Mouse (Mus musculus) spleen, postnatal 14 days (tissue): Measurements from ENCODE around the gene Atp1a1.

ENCODE experiments used
- DNase-seq, 2 experiments: peaks; one replicate each; pipeline ENCODE4 v3.0.0; 2021 to 2022; ENCODE audit warnings: low spot score in 2 of 2

Gene Atp1a1

DNA sequence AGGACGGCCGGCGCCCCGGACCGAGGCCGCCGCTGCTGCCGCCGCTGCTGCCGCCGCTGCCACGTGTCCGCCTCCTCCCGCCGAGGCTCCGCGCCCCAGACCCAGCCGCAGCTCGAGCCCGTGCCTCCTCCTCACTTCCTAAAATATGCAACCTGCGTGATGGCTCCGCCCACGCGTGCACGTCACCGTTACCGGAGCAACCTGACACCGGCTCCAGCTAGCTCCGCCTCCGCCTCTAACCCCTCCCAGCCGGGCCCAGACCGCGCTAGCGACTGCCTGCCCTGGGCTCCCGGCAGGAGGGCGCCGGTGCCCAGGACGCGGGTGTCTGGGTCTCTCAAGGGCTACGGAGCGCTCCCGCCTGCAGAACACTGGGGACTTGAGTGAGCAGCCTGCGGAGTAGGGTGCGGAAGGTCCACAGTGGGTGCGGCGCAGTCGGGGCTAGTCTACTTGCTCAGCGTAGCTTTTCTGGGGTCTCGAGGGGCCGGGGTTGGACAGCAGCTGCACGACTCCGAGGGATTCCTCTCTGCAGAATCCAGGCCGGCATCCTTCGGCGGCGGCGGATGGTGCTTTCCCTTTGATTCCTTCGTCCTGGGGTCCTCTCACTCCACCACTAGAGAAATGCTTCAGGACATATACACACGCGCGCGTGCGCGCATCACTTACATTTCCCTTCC is at the start of gene Atp1a1:
Atp1a1 (minus strand) TSS at position 135 of the 674 bp plus-strand sequence.
- peak; percentile 97 to 98 for DNase-seq

DNA sequence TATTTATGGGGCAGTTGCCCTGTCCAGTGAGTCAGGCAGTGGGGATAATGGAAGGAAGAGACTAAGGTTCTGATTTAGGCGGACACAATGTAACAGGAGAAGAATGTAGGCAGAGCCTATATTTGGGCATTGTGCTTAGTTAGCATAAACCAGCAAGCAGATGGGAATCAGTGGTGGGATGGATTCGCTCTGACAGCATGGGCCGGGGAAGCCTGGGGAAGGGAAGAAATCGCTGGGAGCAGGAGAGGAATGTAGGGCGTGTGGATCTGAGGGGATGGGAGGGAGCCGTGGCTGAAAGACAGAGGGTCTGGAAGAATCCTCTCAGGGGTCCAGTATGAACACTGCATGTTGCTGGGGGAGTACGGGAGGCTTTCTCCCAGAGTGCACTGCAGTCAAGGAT is 49.0 kb upstream of the Atp1a1 start:
- no peak for DNase-seq

DNA sequence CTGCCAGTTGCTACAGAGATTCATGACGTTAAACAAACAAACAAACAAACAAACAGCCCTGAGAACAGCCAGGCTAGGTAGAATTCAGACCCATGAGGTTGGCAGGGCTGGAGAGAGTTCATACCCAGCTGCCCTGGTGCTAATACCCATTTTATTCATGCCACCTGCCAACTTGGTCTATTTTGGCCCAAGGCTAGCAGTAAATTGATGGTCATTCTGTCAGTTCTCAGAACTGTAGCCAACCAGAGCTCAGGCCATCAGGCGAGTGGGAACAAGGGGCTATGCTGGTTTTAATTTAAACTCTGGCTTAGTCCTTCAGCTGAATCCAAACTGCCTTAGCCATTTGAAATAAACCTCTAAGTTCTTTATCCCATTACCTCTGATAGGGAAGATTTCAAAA is 48.5 kb upstream of the Atp1a1 start:
- no peak for DNase-seq

DNA sequence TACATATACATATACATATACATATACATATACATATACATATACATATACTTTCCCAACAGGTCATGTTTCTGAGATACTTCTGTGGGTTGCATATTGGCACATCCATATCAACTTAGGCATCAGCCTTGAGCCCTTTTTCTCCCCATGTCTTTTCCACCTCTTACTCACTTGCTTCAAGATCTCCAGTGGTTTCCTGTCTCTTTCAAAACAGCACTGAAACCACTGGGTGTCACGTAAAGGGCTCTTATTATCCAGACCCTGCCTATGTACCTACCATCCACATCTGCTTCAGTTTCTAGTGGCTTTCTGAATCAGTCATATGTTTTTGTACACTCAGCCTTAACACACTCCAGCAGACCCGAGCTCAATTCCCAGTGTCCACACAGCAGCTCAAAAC is 45.8 kb upstream of the Atp1a1 start:
- DNase-seq = no peak

DNA sequence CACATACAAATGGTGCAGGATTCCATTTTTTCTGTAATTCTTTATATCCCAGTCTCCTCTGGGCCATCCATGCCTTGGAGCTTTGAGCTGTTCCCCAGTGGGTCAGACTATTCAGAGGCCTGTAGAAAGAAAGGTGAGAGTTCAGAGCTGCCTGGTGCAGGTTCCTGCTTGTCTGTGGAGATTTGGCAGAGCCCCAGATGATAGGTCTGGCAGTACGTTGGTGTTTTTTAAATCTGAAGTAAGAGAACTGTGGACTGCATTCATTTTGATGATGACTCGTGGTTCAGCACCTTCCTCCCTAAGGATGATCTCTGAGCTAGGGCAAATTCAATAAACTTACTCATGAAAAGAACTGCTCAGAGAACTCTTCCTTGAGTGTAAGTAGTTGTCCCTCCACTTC is 44.8 kb upstream of the Atp1a1 start:
- no peak for DNase-seq

DNA sequence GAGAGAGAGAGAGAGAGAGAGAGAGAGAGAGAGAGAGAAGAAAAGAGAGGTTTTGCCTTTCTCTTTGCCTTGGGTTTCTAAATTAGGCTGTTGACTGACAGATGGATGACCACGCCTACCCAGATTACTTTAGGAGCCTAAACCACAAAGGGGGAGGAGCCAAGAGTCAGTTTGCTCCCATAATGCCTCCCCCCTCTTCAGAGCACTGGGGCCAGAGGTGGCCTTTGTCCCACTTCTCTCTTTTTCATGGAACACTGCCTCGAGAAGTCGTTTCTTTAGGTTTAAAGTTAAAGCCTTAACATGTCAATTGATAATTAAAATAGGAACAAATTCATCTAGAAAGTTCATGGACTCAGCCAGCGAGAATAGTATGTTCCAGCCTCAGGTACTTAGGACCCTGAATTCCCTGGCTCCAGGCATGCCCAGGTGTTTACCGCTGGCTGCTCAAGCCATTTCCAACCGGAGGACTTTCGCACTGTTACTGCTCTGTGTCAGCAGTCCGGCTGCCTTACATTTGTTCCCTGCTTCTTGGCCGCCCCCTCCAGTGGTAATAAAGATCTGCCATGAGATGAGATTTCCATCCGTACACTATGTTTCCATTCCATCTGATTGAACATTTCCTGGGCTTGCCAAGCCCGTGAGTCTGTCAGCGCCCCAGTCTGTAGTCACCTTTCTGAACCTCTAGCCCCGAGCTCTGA is 43.8 kb upstream of the Atp1a1 start:
- no peak for DNase-seq

DNA sequence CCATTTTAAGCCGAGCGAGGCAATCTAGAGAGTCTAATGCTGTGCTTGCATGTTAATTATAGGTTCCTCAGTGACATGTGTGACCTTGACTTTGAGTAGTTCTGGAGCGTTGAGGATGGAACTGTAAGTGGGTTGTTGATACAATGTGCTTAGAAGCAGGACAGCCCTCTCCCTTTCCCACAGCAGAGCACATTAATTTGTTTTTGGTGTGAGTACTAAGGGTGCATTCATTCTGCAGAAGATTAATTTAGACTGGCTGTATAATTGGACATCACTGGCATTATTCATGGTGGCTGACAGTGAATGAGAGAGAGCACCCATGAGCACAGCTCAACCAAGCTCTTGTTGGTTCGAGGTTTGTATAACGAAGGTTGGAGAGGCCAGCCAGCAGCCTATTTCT is 42.3 kb upstream of the Atp1a1 start:
- DNase-seq = no peak

DNA sequence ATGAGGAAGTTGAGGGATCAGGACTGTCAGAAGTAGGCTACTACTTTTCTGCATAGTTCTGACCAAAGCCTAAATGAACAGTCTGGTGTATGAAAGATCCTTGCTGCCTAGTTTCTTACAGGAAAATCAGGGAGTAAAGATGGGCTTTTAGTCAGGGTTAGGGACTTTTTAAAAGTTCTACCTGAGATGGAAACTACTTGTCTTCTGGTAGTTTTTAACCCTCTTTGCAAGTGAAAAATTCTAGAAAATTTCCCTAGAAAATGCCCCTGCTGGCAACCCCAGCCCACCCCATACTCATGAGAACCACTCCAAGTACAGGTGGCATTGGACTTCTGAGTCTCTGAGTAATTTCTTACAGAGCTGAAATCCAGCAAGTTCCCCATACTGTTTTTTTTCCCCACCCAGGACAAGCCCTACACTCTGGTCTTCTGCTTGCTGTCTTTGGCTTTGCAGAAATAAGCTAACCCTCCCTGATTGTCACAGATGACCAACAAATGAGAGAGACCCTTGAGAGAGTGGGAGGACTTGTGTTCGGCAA is 41.2 kb upstream of the Atp1a1 start:
- no peak for DNase-seq

DNA sequence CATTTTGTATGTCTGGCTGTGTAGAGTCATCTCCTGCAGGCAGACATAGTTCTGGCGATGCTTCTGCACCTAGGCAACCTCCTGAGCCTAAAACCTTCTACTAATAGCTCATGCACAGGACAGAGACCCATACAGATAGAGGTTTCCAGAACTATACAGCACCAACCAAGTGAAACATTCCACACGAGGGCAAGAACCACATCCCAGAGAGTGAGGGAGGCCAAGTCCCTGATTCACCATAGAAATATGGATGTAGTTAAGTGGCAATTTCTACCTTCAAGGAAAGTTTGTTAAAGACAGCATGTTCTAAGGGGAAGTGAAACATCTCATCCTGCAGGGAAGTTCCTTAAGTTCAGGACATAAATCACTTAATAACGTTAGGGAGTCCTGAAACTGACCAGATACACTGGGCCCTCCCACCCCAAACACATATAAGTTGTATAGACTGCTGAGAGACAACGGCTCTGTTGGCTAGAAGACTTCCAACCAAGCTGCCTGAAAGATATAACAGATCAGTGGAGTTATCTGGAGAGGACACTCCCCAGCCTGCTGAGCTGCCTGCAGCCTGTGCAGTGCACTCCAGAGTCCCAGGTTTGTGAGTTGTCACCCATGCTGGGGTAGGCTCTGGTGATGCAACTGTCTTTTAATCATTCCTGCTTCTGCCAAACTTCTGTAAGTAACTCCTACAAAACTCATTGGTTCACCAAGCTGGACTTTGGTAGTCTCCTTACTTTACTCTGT is 39.7 kb upstream of the Atp1a1 start:
- DNase-seq = no peak

DNA sequence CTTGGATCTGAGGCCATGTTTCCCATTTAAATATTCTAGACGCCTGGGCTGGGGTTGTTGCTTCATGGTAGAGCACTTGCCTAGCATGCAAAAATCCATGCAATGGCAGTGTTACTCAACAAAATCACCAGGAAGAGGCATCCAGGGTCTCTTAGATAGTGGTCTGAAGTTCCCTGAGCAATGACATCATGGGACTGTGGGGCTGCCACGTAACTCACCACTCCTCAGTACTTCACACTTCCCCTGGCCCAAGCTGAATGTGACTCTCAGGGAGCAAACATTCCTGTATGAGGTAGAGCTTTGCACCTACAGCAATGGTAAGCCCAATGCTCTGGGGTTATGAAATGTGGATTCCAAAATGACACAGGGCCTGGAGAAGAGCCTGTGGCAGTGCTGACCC is 38.8 kb upstream of the Atp1a1 start:
- no peak for DNase-seq

DNA sequence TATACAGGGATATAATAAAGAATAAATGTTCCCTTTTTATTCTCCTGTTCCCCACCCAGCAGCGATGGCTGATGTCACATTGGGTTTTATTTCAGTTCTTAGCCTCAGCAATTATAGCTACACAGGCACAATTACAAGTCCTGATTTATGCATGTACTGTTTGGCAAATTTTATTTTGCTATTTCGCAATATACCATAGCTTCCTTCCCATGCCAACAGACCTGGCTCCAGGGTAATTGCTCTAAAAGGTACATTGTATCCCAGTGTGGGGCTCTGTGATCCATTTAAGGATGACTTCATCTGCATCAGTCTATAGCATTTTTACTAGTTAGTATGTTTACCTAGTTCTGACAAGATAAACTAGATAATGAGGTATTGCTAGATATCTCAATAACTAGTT is 33.7 kb upstream of the Atp1a1 start:
- DNase-seq = no peak

DNA sequence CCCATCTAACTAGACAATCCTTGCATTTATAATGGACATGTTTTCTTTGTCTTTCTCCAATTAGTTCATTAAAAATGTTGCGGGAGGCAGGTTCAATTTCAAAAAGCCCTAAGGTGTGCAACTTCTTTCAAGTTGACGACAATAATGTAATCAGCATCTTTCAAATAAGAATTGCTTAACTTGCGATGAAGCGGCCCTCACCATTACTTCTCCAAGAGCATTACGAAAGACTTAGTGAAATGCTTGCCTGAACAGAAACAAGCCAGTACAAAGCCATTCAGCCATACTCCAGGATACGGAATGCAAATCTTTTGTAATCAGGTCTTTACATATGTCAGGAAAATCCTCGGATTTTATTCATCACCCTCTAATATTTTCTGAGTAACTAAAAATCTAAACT is 32.0 kb upstream of the Atp1a1 start:
- DNase-seq = no peak

DNA sequence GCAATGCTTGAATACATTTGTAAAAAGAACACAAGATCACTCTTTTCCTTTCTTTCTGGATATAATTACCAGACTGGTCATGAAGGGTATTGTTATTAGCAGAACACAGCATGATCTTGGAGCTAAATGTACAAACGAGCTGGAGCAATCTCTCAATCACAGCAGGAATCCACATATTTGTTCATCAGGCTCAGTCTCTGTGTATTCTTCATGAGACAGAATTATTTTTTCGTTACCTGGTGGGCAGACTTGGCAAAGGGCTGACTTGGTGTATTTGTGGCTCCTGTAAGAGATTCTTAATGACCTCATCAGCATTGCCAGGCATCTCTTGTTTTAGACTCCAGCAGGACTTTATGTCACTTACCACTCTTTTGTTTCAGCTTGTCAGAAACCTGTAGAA is 31.6 kb upstream of the Atp1a1 start:
- no peak for DNase-seq

DNA sequence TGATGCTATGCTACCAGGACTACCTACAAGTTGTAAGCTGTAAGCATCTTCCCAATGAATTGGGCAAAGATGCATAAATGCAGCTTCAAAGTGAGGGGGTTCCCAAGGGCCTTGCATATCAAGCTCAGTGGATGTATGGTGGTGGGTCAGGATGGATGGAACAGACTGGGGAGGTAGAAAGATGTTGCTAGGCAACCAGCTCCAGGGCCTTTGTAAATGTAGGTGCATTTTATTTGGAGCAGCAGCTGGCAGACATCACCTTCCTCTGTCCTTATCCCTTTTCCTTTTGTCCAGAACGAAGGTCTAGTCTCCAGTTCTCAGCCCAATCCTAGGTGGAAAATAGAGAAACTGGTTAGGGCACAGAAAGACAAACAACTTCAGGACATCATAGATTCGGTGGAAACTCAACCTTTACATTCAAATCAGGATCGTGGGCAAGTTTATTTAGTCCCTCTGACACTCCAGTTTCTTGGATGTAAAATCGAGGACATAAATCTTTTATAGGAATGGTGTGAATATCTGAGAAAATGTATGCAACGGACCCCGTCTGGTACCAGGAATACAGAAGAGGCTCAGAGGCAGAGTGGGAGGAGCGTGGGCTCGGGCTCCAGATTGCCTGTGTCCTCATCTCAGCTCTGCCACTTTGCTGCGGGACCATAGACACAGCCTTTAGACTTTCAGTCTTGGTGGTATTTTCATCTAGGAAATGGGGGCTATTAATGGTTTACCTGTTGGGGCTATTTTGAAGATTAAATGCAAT is 29.8 kb upstream of the Atp1a1 start:
- DNase-seq = no peak

DNA sequence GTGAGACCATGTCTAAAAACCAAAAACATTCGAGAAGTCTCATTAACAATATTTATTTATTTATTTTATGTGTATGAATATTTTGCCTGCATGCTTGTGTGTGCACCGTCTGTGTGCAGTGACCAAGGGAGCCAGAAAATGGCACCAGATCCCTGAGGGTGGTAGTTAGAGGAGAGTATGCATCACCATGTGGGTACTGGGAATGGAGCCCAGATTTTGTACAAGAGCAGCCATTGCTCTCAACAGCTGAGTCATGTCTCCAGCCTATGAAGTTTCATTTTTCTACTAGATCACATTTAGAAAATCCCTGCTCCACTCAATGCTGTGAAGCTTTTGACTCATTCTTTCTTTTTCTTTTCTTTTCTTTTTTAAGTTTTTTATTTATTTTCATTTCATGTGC is 23.8 kb upstream of the Atp1a1 start:
- no peak for DNase-seq

DNA sequence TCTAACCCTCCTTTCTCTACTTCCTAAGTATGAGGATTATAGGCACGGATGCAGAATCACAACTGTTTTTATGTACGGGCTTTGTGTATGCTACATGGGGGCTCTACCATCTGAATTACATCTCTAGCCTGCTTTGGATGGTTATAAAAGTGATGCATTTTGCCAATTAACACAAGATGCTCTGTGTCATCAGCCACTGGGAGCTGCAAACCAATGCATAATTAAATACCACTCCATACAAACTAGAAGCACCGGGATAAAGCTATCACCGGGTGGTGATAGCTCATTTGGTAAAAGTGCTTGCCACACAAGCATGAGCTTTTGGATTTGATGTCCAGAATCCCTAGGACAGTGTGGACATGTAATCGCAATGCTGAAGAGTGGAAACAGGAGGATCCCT is 19.8 kb upstream of the Atp1a1 start:
- no peak for DNase-seq

DNA sequence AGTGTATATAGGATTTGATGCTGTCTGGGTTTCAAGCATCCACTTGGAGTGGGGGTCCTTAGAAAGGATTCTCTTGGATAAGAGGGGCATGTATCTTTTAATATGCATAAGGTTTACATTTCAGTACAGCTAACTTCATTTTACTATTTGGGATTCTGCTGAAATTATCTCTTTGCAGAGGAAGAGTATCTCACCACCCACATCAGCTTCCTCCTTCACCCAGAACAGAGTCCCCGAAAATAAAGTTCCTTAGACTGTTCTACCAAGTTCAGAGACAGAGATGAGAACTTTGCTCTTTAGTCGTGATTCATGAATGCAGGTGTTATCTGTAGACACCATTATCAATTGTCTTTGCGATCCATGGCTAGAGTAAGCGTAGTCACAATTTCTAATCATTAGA is 14.5 kb upstream of the Atp1a1 start:
- no peak for DNase-seq

DNA sequence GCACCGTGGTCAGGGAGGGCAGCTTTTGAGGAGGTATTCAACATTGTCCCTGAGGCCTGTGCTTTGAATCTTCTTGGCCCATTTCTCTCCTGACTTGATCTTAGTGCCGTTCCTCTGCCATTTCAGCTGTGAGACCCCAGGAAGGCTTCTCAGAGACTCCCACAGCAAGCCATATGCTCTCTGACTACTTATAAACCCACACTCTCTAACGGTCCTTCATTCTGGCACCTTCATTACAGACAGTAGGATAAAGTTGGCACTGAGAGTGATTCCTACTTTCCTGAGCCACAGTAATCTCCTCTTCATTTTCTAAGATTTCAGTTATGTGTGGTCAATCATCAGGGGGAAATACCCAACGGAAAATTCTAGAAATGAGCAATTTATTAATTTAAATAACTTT is 14.0 kb upstream of the Atp1a1 start:
- no peak for DNase-seq

DNA sequence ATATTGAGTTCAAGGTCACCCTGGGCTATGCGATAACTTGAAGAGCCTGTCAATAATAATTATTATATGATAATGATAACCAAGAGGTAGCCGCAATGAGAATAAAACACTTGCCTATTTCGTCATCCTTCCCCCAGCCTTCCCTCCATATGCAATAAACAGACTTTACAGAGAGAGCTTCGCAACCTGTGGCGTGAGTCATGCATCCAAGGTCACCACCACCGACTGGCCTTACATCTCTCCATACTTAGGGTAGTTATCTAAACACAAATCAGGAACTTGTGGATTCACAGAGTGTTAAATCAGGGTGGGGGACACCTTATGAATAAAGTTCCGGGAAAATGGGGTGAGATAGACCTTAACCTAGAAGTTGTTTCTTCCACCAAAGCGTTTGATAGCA is 13.0 kb upstream of the Atp1a1 start:
- DNase-seq = no peak

DNA sequence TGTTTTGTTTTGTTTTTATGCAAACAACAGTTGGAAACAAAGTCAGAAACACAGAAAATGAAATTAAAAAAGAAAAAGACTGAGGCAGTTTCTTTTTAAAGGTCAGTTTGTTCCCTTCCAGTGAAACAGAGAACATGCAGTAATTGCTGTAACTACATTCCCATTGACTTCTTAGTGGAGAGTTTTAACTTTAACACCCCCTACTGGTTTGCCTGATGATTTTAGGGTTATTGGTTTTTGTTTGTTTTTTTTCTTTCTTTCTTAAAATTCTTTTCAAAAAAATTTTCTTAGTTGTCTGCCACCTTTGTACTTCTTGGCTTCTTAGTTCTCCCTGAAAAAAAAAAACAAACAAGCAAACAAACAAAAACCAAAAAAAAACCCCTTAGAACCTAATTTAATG is 12.5 kb upstream of the Atp1a1 start:
- no peak for DNase-seq

DNA sequence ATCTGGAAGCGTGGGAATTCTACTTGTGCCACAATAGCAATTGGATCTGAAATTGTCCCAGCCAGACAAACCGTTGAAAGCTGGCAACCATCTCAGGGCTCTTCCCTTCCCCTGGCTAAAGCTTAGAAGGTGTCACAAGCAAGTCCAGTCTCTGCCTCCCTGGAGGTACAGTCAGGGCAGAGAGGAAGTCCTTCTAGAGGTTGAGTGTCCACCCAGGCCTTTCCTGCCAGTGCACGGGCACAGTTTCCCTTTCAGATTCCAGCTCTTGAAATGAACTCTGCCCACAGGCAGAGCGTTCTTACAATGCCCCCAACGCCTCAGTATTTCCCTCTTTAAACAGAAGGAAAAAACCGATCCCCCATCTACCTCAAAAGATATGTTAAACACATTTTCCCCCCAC is 11.4 kb upstream of the Atp1a1 start:
- DNase-seq = no peak
